Mouse (Mus musculus): ENCODE data around the gene Lefty1. TPM values are rescaled to one million over a fixed set of nuclear protein-coding genes. Genes with fewer than 3 reads are reported as not detected.
"Not testable (repeated sequence)": the region's sequence is repeated elsewhere in the genome, so short reads cannot be mapped to it uniquely, and the experiment has no call there.

Lefty1 gene
- polyA plus RNA-seq, 1 experiment from 2014 or later: 4.2 TPM

DNA sequence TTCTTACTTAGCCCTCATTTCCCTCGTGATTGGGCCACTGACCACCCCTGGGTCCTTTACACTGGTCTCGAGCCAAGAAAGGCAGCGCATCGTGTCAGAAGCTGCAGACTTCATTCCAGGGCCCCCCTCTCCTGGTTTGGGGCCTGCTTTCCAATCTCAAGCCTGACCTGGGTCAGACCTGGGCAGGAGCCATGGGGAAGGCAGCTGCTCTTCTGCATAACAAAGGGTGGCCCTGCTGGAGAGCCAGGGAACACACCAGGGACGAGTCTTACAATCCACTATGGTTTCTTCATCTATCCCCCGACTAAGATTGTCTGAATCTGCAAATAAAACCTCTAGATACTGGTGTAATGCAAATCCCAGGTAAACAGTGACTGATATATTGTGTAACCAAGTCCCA lies 1.2 kb upstream of the Lefty1 start:
- WGBS: 38% methylated on average over 6 of the region's 6 CpGs
- Histone ChIP-seq H3K9me3 (replicated peaks; ENCODE audit: control insufficient read depth, low read length) (no peaks in the 10 kb centered on the region), H3K27me3 (ENCODE audit: control insufficient read depth, insufficient read depth, low read length) (peaks cover 15% of the 10 kb centered on the region), H3K4me1 (ENCODE audit: control insufficient read depth, insufficient read depth, low read length) (0 out of 2 replicates have a peak, but pooled peaks cover 2% of the 10 kb centered on the region), H3K4me3 (replicated peaks; ENCODE audit: low read length) (no peak overlapping the region), H3K9ac (ENCODE audit: low read length) (no peak overlapping the region), H3K27ac (ENCODE audit: low read length) (no peak overlapping the region), H3K4me2 (ENCODE audit: low read depth, low read length) (no peak overlapping the region), H3K36me3 (ENCODE audit: control insufficient read depth, insufficient read depth, low read length) (no peaks in the 10 kb centered on the region)
- no peak for ATAC-seq (ENCODE audit: insufficient read depth, low FRiP score)

DNA sequence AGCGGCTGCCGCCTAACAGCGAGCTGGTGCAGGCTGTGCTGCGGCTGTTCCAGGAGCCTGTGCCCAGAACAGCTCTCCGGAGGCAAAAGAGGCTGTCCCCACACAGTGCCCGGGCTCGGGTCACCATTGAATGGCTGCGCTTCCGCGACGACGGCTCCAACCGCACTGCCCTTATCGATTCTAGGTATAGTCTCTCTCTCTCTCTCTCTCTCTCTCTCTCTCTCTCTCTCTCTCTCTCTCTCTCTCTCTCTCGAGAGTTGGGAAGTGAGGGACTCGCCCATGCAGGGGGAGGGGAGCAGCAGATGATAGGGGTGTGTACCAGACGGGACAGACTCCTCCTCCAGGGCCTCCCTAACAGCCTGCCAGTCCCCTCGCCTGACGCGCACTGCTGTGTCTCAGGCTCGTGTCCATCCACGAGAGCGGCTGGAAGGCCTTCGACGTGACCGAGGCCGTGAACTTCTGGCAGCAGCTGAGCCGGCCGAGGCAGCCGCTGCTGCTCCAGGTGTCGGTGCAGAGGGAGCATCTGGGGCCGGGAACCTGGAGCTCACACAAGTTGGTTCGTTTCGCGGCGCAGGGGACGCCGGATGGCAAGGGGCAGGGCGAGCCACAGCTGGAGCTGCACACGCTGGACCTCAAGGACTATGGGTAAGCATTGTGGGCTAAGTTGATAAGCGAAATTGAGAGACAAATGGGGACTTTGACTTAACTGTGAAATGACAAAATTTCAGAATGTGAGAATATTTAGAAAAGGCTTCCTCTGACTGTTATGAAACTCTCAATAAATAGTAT lies 2.0 kb downstream of the Lefty1 start:
- H3K9ac ChIP-seq (ENCODE audit: low read length): peak overlapping the region; percentile 62
- peaks cover 15% of the 10 kb centered on the region for H3K27me3 ChIP-seq (ENCODE audit: control insufficient read depth, insufficient read depth, low read length)
- H3K27ac ChIP-seq (ENCODE audit: low read length); H3K36me3 ChIP-seq (ENCODE audit: control insufficient read depth, insufficient read depth, low read length); H3K4me1 ChIP-seq (ENCODE audit: control insufficient read depth, insufficient read depth, low read length); H3K9me3 ChIP-seq (replicated peaks; ENCODE audit: control insufficient read depth, low read length): not testable (repeated sequence)
- peak overlapping the region; percentile 59 for H3K4me2 ChIP-seq (ENCODE audit: low read depth, low read length)
- peak; percentile 93 for ATAC-seq (ENCODE audit: insufficient read depth, low FRiP score)
- H3K4me3 ChIP-seq (replicated peaks; ENCODE audit: low read length): peak overlapping the region; percentile 40
- WGBS: 3% methylated on average over 35 of the region's 41 CpGs

DNA sequence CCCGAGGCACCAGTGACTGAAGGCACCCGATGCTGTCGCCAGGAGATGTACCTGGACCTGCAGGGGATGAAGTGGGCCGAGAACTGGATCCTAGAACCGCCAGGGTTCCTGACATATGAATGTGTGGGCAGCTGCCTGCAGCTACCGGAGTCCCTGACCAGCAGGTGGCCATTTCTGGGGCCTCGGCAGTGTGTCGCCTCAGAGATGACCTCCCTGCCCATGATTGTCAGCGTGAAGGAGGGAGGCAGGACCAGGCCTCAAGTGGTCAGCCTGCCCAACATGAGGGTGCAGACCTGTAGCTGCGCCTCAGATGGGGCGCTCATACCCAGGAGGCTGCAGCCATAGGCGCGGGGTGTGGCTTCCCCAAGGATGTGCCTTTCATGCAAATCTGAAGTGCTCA lies 2.8 kb downstream of the Lefty1 start:
- H3K27me3 ChIP-seq (ENCODE audit: control insufficient read depth, insufficient read depth, low read length): peaks cover 15% of the 10 kb centered on the region
- not testable (repeated sequence) for H3K9ac ChIP-seq (ENCODE audit: low read length); H3K4me1 ChIP-seq (ENCODE audit: control insufficient read depth, insufficient read depth, low read length); ATAC-seq (ENCODE audit: insufficient read depth, low FRiP score); H3K9me3 ChIP-seq (replicated peaks; ENCODE audit: control insufficient read depth, low read length); H3K4me3 ChIP-seq (replicated peaks; ENCODE audit: low read length); H3K4me2 ChIP-seq (ENCODE audit: low read depth, low read length); H3K36me3 ChIP-seq (ENCODE audit: control insufficient read depth, insufficient read depth, low read length); H3K27ac ChIP-seq (ENCODE audit: low read length)
- 66% methylated on average over 13 of the region's 13 CpGs for WGBS

DNA sequence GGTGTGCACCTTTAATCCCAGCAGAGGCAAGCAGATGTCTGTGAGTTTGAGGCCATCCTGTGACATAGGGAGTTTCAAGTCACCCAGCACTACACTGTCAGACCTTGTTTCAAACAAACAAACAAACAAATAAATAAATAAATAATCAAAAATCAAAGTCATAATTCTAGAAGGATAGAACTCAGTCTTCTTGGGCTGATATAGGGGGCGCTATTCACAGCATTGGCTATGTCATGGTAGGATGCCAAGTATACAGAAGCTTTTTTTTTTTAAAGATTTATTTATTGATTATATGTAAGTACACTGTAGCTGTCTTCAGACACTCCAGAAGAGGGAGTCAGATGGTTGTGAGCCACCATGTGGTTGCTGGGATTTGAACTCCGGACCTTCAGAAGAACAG lies 4.0 kb downstream of the Lefty1 start:
- H3K4me3 ChIP-seq (replicated peaks; ENCODE audit: low read length); H3K9me3 ChIP-seq (replicated peaks; ENCODE audit: control insufficient read depth, low read length); H3K4me2 ChIP-seq (ENCODE audit: low read depth, low read length); H3K27ac ChIP-seq (ENCODE audit: low read length); H3K9ac ChIP-seq (ENCODE audit: low read length); ATAC-seq (ENCODE audit: insufficient read depth, low FRiP score); H3K36me3 ChIP-seq (ENCODE audit: control insufficient read depth, insufficient read depth, low read length): not testable (repeated sequence)
- 70% methylated on average over 2 of the region's 2 CpGs for WGBS
- Histone ChIP-seq H3K27me3 (ENCODE audit: control insufficient read depth, insufficient read depth, low read length) (peaks cover 15% of the 10 kb centered on the region), H3K4me1 (ENCODE audit: control insufficient read depth, insufficient read depth, low read length) (peaks cover 14% of the 10 kb centered on the region)

DNA sequence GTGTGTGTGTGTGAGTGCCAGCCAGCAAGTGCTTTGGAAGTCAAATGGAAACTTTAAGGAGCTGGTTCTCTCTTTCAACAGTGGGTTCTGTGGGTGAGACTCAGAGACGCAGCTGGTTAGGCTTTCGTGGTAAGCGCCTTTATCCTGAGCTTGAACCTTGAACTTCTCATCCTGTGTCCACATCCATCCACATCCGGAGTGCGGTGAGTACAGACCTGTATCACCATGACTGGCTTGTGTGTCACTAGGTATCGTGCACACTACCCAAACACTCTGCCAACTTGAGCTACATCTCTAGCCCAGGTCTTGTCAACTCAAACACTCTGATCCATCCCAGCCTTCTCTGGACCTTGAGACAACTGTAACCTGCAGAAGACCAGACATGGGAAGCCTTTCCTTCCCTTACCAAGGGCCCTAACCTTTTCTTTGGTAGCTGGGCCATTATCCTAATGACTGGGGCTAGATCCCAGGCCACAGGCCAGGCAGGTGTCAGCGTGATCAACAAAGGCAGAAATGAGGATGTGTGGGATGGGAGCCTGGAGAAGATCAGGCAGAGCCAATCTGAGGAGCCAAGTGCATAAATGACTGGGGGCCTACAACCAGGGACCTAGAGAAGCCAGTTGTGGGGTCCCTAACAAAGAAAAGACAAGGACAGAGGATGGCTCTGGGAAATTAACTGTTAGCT lies 6.1 kb downstream of the Lefty1 start:
- no peak for ATAC-seq (ENCODE audit: insufficient read depth, low FRiP score)

DNA sequence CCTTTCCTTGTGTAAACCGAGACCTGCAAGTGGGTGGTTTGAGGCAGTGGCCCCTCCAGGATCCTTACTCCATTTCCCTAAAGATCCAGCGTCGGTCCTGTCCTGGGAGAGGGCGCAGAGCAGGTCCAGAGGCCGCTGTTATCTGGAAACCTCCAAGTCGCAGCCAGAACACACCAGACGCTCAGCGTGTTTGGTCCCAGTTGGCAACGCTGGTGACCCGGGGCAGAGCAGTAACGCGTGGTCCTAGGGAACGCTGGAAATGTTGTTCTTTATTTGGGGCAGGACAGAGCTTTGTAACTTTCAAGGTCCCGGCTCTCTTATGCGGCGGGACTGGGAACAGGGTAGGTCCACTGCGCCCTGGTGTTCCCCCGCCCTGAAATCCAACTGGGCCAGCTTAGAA lies 6.9 kb downstream of the Lefty1 start:
- Histone ChIP-seq H3K9me3 (replicated peaks; ENCODE audit: control insufficient read depth, low read length) (no peaks in the 10 kb centered on the region), H3K27me3 (ENCODE audit: control insufficient read depth, insufficient read depth, low read length) (no peaks in the 10 kb centered on the region), H3K4me2 (ENCODE audit: low read depth, low read length) (peak overlapping the region; percentile 79), H3K27ac (ENCODE audit: low read length) (peak overlapping the region; percentile 96), H3K4me1 (ENCODE audit: control insufficient read depth, insufficient read depth, low read length) (peaks cover 42% of the 10 kb centered on the region), H3K9ac (ENCODE audit: low read length) (peak overlapping the region; percentile 93), H3K4me3 (replicated peaks; ENCODE audit: low read length) (peak overlapping the region; percentile 97), H3K36me3 (ENCODE audit: control insufficient read depth, insufficient read depth, low read length) (no peaks in the 10 kb centered on the region; the same call in 1 of the 2 replicates)
- ATAC-seq (ENCODE audit: insufficient read depth, low FRiP score): 0 out of 2 replicates have a peak, but pooled peaks have one; percentile 0
- 4% methylated on average over 18 of the region's 18 CpGs for WGBS

More for the DNA sequence above, 6.1 kb downstream of the Lefty1 start:
- Histone ChIP-seq H3K4me2 (ENCODE audit: low read depth, low read length) (peak overlapping the region; percentile 79), H3K9ac (ENCODE audit: low read length) (peak overlapping the region; percentile 93), H3K27me3 (ENCODE audit: control insufficient read depth, insufficient read depth, low read length) (no peaks in the 10 kb centered on the region; the same call in 1 of the 2 replicates), H3K4me1 (ENCODE audit: control insufficient read depth, insufficient read depth, low read length) (peaks cover 34% of the 10 kb centered on the region), H3K4me3 (replicated peaks; ENCODE audit: low read length) (peak overlapping the region; percentile 97), H3K36me3 (ENCODE audit: control insufficient read depth, insufficient read depth, low read length) (no peaks in the 10 kb centered on the region), H3K27ac (ENCODE audit: low read length) (0 out of 2 replicates have a peak overlapping the region, but pooled peaks have one; percentile 96), H3K9me3 (replicated peaks; ENCODE audit: control insufficient read depth, low read length) (no peaks in the 10 kb centered on the region)
- 81% methylated on average over 7 of the region's 7 CpGs for WGBS

DNA sequence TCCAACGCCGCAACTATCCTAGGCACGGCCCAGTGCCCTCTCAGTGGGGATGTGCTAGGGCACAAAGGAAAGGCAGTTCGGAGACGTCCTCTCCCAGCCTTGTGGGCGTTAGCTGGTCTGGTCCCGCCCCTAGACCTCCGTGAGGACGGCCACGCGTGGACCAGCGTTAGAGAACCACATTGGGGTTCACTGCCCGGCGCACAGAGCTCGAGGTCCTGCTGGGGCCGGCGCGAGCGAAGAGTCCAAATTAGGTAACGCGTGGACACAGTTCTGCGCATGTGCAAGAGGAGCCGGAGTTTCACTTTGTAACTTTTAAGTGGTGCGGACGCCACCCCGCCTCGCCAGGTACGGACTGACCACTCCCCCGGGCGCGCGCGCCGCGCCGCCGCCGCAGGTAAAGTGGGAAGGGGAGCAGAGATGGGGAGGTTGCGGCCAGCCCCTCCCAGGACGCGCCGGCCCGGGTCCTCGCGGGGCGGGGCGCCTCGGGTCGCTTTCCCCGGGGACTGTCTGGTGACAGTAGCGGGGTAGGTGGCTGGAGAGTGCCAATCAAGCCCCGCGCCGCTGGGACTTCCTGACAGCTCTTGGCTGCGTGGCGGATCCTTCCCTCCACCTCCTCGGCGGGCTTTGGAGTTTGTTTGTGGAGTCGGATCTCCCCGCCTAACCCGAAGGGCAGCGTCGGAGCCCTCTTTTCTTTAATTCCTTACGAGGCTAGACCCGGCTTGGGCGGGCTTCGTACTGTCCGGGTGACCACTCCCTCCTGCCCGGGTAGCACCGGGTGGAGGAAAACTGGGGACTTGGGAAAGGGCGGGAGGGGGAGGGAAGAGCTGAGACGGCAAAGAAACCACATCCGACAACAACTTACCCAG lies 7.6 kb downstream of the Lefty1 start, which contains the start of gene Tmem63a:
Gene Tmem63a, plus strand, starts transcription at position 179 of the 866 bp plus-strand sequence.
- Histone ChIP-seq H3K4me2 (ENCODE audit: low read depth, low read length) (peak within 1 kb of the TSS; percentile 79), H3K4me1 (ENCODE audit: control insufficient read depth, insufficient read depth, low read length) (peaks cover 42% of the 10 kb centered on the region), H3K4me3 (replicated peaks; ENCODE audit: low read length) (peak within 1 kb of the TSS; percentile 97), H3K27me3 (ENCODE audit: control insufficient read depth, insufficient read depth, low read length) (no peaks in the 10 kb centered on the region), H3K9me3 (replicated peaks; ENCODE audit: control insufficient read depth, low read length) (no peaks in the 10 kb centered on the region), H3K9ac (ENCODE audit: low read length) (peak within 1 kb of the TSS; percentile 93), H3K36me3 (ENCODE audit: control insufficient read depth, insufficient read depth, low read length) (no peaks in the 10 kb centered on the region; the same call in 1 of the 2 replicates), H3K27ac (ENCODE audit: low read length) (peak within 1 kb of the TSS; percentile 96)
- peak; percentile 68 for ATAC-seq (ENCODE audit: insufficient read depth, low FRiP score)
- under 1% methylated on average over 73 of the region's 73 CpGs for WGBS

DNA sequence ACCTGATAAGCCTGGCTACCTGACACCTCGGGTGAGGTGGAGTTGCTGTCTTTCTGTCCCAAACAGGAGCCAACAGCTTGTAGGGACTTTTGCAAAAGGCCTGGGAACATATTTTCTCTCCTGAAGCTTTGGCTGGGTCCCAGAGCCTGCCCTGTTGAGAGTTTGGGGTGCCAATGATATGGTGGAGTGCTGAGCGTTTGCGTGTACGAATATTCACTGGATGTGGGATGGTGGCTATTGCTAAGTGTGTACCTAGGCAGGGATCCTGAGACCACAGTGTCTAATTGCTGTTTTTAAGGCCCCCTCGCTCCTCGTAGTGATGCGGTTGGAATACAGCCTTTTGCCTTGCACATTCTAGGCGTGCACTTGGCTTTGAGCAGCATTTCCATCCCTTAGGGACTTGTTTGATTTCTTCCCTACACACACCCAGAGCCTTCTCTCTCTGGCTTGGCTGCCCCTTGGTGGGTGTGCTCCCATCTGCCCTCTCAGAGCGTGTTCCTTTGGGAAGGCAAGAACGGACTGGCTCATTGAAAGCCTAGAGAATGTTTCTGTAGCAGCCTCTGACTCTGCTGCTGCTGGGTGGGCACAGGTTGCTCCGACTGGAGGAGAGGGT lies 8.3 kb downstream of the Lefty1 start:
- H3K4me2 ChIP-seq (ENCODE audit: low read depth, low read length): peak overlapping the region; percentile 79
- H3K9ac ChIP-seq (ENCODE audit: low read length): peak overlapping the region; percentile 93
- peak overlapping the region; percentile 97 for H3K4me3 ChIP-seq (replicated peaks; ENCODE audit: low read length)
- no peaks in the 10 kb centered on the region; the same call in 1 of the 2 replicates for H3K36me3 ChIP-seq (ENCODE audit: control insufficient read depth, insufficient read depth, low read length)
- H3K9me3 ChIP-seq (replicated peaks; ENCODE audit: control insufficient read depth, low read length): no peaks in the 10 kb centered on the region
- no peak for ATAC-seq (ENCODE audit: insufficient read depth, low FRiP score)
- whole genome bisulfite sequencing: 43% methylated on average over 11 of the region's 11 CpGs
- H3K4me1 ChIP-seq (ENCODE audit: control insufficient read depth, insufficient read depth, low read length): peaks cover 44% of the 10 kb centered on the region
- peak overlapping the region; percentile 96 for H3K27ac ChIP-seq (ENCODE audit: low read length)
- no peaks in the 10 kb centered on the region for H3K27me3 ChIP-seq (ENCODE audit: control insufficient read depth, insufficient read depth, low read length)
